Mouse (Mus musculus): ENCODE measurements around the gene Galnt7.
"Not testable (repeated sequence)": the region's sequence is repeated elsewhere in the genome, so short reads cannot be mapped to it uniquely, and the experiment has no call there.

Galnt7 gene

GRCm38 (mm10) chr8:57505500-57505899, 147.3 kb downstream of the Galnt7 start:
- not testable (repeated sequence) for DNase-seq (ENCODE audit: low read depth in 2 of 2, low spot score in 2 of 2)

GRCm38 (mm10) chr8:57503641-57504040, 149.2 kb downstream of the Galnt7 start:
- DNase-seq (ENCODE audit: low read depth in 2 of 2, low spot score in 2 of 2) = peak; percentile 80 to 81

GRCm38 (mm10) chr8:57498847-57499511, 153.9 kb downstream of the Galnt7 start:
- DNase-seq (ENCODE audit: low read depth in 2 of 2, low spot score in 2 of 2) = no peak

GRCm38 (mm10) chr8:57498494-57498846, 154.4 kb downstream of the Galnt7 start:
- DNase-seq (ENCODE audit: low read depth in 2 of 2, low spot score in 2 of 2) = no peak

GRCm38 (mm10) chr8:57491873-57492272, 161.0 kb downstream of the Galnt7 start:
- no peak for DNase-seq (ENCODE audit: low read depth in 2 of 2, low spot score in 2 of 2)

- DNase-seq (ENCODE audit: low read depth in 2 of 2, low spot score in 2 of 2) = no peak
These were observed 162.9 kb downstream of the Galnt7 start for GRCm38 (mm10) chr8:57489896-57490295.

- no peak for DNase-seq (ENCODE audit: low read depth in 2 of 2, low spot score in 2 of 2)
These were observed 163.5 kb downstream of the Galnt7 start for GRCm38 (mm10) chr8:57489366-57489765.

GRCm38 (mm10) chr8:57488312-57488765, 164.5 kb downstream of the Galnt7 start:
- peak; percentile 42 to 58 for DNase-seq (ENCODE audit: low read depth in 2 of 2, low spot score in 2 of 2)

GRCm38 (mm10) chr8:57487441-57488155, 165.2 kb downstream of the Galnt7 start, which contains the start of gene Sap30:
Gene Sap30, minus strand, starts transcription at chr8:57487860.
- DNase-seq (ENCODE audit: low read depth in 2 of 2, low spot score in 2 of 2) = peak; percentile 98 to 99

GRCm38 (mm10) chr8:57486491-57487440, 166.1 kb downstream of the Galnt7 start:
- DNase-seq (ENCODE audit: low read depth in 2 of 2, low spot score in 2 of 2) = peak; percentile 32 to 39

- no peak for DNase-seq (ENCODE audit: low read depth in 2 of 2, low spot score in 2 of 2)
These were observed 172.2 kb downstream of the Galnt7 start for GRCm38 (mm10) chr8:57480606-57481005.

GRCm38 (mm10) chr8:57479700-57480099, 173.1 kb downstream of the Galnt7 start:
- no peak for DNase-seq (ENCODE audit: low read depth in 2 of 2, low spot score in 2 of 2)

- no peak for DNase-seq (ENCODE audit: low read depth in 2 of 2, low spot score in 2 of 2)
These were observed 174.4 kb downstream of the Galnt7 start for GRCm38 (mm10) chr8:57478406-57478805.

Measured in CD8-positive naive resting alpha-beta T cell, adult 2 months (primary cell).